Mouse (Mus musculus) stomach, embryonic 16.5 days (tissue): Measurements from ENCODE around the gene Itpkb. TPM values are rescaled to one million over a fixed set of nuclear protein-coding genes. Genes with fewer than 3 reads are reported as not detected.

Experiments used
- ATAC-seq: fragments of 200-750 bp; cut with Nextera tagmentation; 2 replicates; pipeline ENCODE4 v1.8.0; 2017; ENCODE audit warnings: moderate number of reproducible peaks, moderate TSS enrichment; ENCODE audit not compliant: insufficient read depth, low FRiP score
- H3K27ac ChIP-seq: fragments of 300-500 bp; sonication (generic); 2 replicates; pipeline ENCODE4 v1.5.1; 2014; ENCODE audit warnings: low read length
- H3K27me3 ChIP-seq: fragments of 300-500 bp; sonication (generic); 2 replicates; pipeline ENCODE4 v1.6.1; 2014; ENCODE audit warnings: low read length, control low read depth, mixed read lengths; ENCODE audit not compliant: control insufficient read depth, insufficient read depth
- H3K36me3 ChIP-seq: fragments of 300-500 bp; sonication (generic); 2 replicates; pipeline ENCODE4 v1.6.1; 2014; ENCODE audit warnings: low read length; ENCODE audit not compliant: control insufficient read depth, insufficient read depth
- H3K4me1 ChIP-seq: fragments of 300-500 bp; sonication (generic); 2 replicates; pipeline ENCODE4 v1.6.1; 2014; ENCODE audit warnings: low read length, control low read depth, mixed read lengths; ENCODE audit not compliant: control insufficient read depth, insufficient read depth
- H3K4me2 ChIP-seq: fragments of 300-500 bp; sonication (generic); 2 replicates; pipeline ENCODE4 v1.6.1; 2014; ENCODE audit warnings: low read depth, low read length, mixed read lengths
- H3K4me3 ChIP-seq: fragments of 300-500 bp; sonication (generic); replicated peaks from 2 replicates; pipeline ENCODE4 v1.5.1; 2014; ENCODE audit warnings: mild to moderate bottlenecking, low read length
- H3K9ac ChIP-seq: fragments of 300-500 bp; sonication (generic); 2 replicates; pipeline ENCODE4 v1.6.1; 2014; ENCODE audit warnings: low read length
- H3K9me3 ChIP-seq: fragments of 300-500 bp; sonication (generic); replicated peaks from 2 replicates; pipeline ENCODE4 v1.6.1; 2016; ENCODE audit warnings: low read length, control low read depth; ENCODE audit not compliant: control insufficient read depth
- WGBS: fragments of 180-500 bp; shearing (Covaris S2); extraction: QIAGEN DNeasy Blood & Tissue Kit; methylation state at CpG from one replicate; pipeline ENCODE4 v1.1.7; 2014; 5-methylcytosine and 5-hydroxymethylcytosine counted together
- polyA plus RNA-seq: library from polyadenylated mRNA; unstranded; fragments of >200 nt; fragmentation: Nextera tagmentation; extraction: Ambion mirVana; gene quantifications from 2 replicates; pipeline ENCODE4 v1.2.1, GENCODE M21; 2015

Itpkb gene
- polyA plus RNA-seq, 1 experiment from 2014 or later = 7.2 TPM

GRCm38 (mm10) chr1:180458680-180459079 lies 128.4 kb downstream of the Itpkb start:
- H3K36me3 ChIP-seq = no peaks in the 10 kb centered on the region
- 40% methylated on average over 3 of the region's 3 CpGs for WGBS
- no peak overlapping the region for H3K27ac ChIP-seq
- no peaks in the 10 kb centered on the region for H3K9me3 ChIP-seq
- no peak overlapping the region for H3K9ac ChIP-seq
- no peak overlapping the region for H3K4me2 ChIP-seq
- ATAC-seq = no peak
- H3K4me1 ChIP-seq = peaks cover 11% of the 10 kb centered on the region; the same call in 1 of the 2 replicates
- no peak overlapping the region for H3K4me3 ChIP-seq
- H3K27me3 ChIP-seq = no peaks in the 10 kb centered on the region

- Histone ChIP-seq H3K27me3 (no peaks in the 10 kb centered on the region), H3K27ac (peak overlapping the region; percentile 6; the same call in 1 of the 2 replicates), H3K9ac (no peak overlapping the region), H3K4me2 (no peak overlapping the region), H3K4me3 (no peak overlapping the region), H3K36me3 (no peaks in the 10 kb centered on the region), H3K4me1 (peaks cover 11% of the 10 kb centered on the region; the same call in 1 of the 2 replicates), H3K9me3 (no peaks in the 10 kb centered on the region)
- WGBS = 38% methylated on average over 5 of the region's 5 CpGs
- ATAC-seq = peak; percentile 49; the same call in 1 of the 2 replicates
Measured at GRCm38 (mm10) chr1:180460721-180461120, 130.4 kb downstream of the Itpkb start.

GRCm38 (mm10) chr1:180462396-180462795 lies 132.1 kb downstream of the Itpkb start:
- Histone ChIP-seq H3K27me3 (no peaks in the 10 kb centered on the region), H3K36me3 (no peaks in the 10 kb centered on the region), H3K4me3 (no peak overlapping the region), H3K9me3 (no peaks in the 10 kb centered on the region), H3K27ac (no peak overlapping the region), H3K4me2 (no peak overlapping the region), H3K4me1 (peaks cover 11% of the 10 kb centered on the region; the same call in 1 of the 2 replicates), H3K9ac (no peak overlapping the region; the same call in 1 of the 2 replicates)
- 61% methylated on average over 5 of the region's 5 CpGs for WGBS
- ATAC-seq = no peak

GRCm38 (mm10) chr1:180462983-180463475 lies 132.7 kb downstream of the Itpkb start:
- no peak overlapping the region for H3K27ac ChIP-seq
- no peak overlapping the region for H3K9ac ChIP-seq
- H3K36me3 ChIP-seq = no peaks in the 10 kb centered on the region
- no peak overlapping the region for H3K4me2 ChIP-seq
- H3K9me3 ChIP-seq = no peaks in the 10 kb centered on the region
- H3K4me1 ChIP-seq = peaks cover 7% of the 10 kb centered on the region; the same call in 1 of the 2 replicates
- no peak overlapping the region for H3K4me3 ChIP-seq
- no peaks in the 10 kb centered on the region for H3K27me3 ChIP-seq
- ATAC-seq = no peak; the same call in 1 of the 2 replicates
- 82% methylated on average over 5 of the region's 5 CpGs for WGBS

GRCm38 (mm10) chr1:180464357-180464756 lies 134.1 kb downstream of the Itpkb start:
- WGBS = 90% methylated on average over 5 of the region's 5 CpGs
- no peak for ATAC-seq
- Histone ChIP-seq H3K27ac (no peak overlapping the region), H3K9ac (no peak overlapping the region), H3K4me2 (no peak overlapping the region), H3K4me3 (no peak overlapping the region), H3K9me3 (no peaks in the 10 kb centered on the region), H3K4me1 (0 out of 2 replicates have a peak, but pooled peaks cover 4% of the 10 kb centered on the region), H3K27me3 (no peaks in the 10 kb centered on the region), H3K36me3 (no peaks in the 10 kb centered on the region)

GRCm38 (mm10) chr1:180465620-180466019 lies 135.3 kb downstream of the Itpkb start:
- Histone ChIP-seq H3K27ac (no peak overlapping the region), H3K27me3 (no peaks in the 10 kb centered on the region), H3K36me3 (no peaks in the 10 kb centered on the region), H3K4me2 (no peak overlapping the region), H3K4me3 (no peak overlapping the region), H3K9ac (no peak overlapping the region), H3K4me1 (0 out of 2 replicates have a peak, but pooled peaks cover 4% of the 10 kb centered on the region), H3K9me3 (no peaks in the 10 kb centered on the region)
- WGBS = 67% methylated on average over 5 of the region's 5 CpGs
- ATAC-seq = no peak

GRCm38 (mm10) chr1:180468004-180468403 lies 137.7 kb downstream of the Itpkb start:
- no peak for ATAC-seq
- no peaks in the 10 kb centered on the region for H3K9me3 ChIP-seq
- H3K4me1 ChIP-seq = no peaks in the 10 kb centered on the region
- no peaks in the 10 kb centered on the region for H3K27me3 ChIP-seq
- no peak overlapping the region for H3K4me3 ChIP-seq
- 85% methylated on average over 4 of the region's 4 CpGs for WGBS
- H3K9ac ChIP-seq = no peak overlapping the region
- H3K36me3 ChIP-seq = no peaks in the 10 kb centered on the region
- H3K27ac ChIP-seq = no peak overlapping the region
- no peak overlapping the region for H3K4me2 ChIP-seq

- no peak for ATAC-seq
- no peaks in the 10 kb centered on the region for H3K4me1 ChIP-seq
- H3K27me3 ChIP-seq = no peaks in the 10 kb centered on the region
- no peak overlapping the region for H3K9ac ChIP-seq
- no peak overlapping the region for H3K4me3 ChIP-seq
- H3K36me3 ChIP-seq = no peaks in the 10 kb centered on the region
- no peaks in the 10 kb centered on the region for H3K9me3 ChIP-seq
- H3K4me2 ChIP-seq = no peak overlapping the region
- no peak overlapping the region for H3K27ac ChIP-seq
Measured at GRCm38 (mm10) chr1:180473566-180473965, 143.3 kb downstream of the Itpkb start.
